Mouse (Mus musculus) myocyte (in vitro differentiated cells): ENCODE measurements around the gene Pecr.

Experiments used
- CEBPB ChIP-seq: IDR thresholded peaks from 2 replicates; pipeline ENCODE4 v1.6.1; 2011; ENCODE audit warnings: mild to moderate bottlenecking, moderate library complexity; ENCODE audit not compliant: poor library complexity, insufficient read depth, severe bottlenecking
- E2F4 ChIP-seq: IDR thresholded peaks from one replicate; pipeline ENCODE4 v1.6.1; 2011; ENCODE audit warnings: mild to moderate bottlenecking, control low read depth, moderate library complexity; ENCODE audit not compliant: insufficient read depth
- MAX ChIP-seq: IDR thresholded peaks from one replicate; pipeline ENCODE4 v1.6.1; 2011; ENCODE audit warnings: low read depth, mild to moderate bottlenecking, control low read depth
- MYOD1 ChIP-seq, 3 experiments: IDR thresholded peaks; one replicate each; pipeline ENCODE4 v1.6.1; 2011; ENCODE audit warnings: control low read depth in 2 of 3, low read depth in 2 of 3, mild to moderate bottlenecking in 2 of 3, moderate library complexity in 1 of 3; ENCODE audit not compliant: insufficient read length in 2 of 3, control insufficient read depth in 1 of 3
- MYOG ChIP-seq, 3 experiments: IDR thresholded peaks; one replicate each; pipeline ENCODE4 v1.6.1; 2011; ENCODE audit warnings: control low read depth in 2 of 3, low read depth in 2 of 3, mild to moderate bottlenecking in 2 of 3; ENCODE audit not compliant: insufficient read length in 2 of 3, control insufficient read depth in 1 of 3, insufficient read depth in 1 of 3
- POLR2A ChIP-seq: IDR thresholded peaks from one replicate; pipeline ENCODE4 v1.6.1; 2011; ENCODE audit warnings: low read depth, mild to moderate bottlenecking, control low read depth, moderate library complexity; ENCODE audit not compliant: insufficient read length
- POLR2AphosphoS2 ChIP-seq: IDR thresholded peaks from one replicate; pipeline ENCODE4 v1.6.1; 2011; ENCODE audit warnings: low read depth, control low read depth; ENCODE audit not compliant: insufficient read length
- REST ChIP-seq: IDR thresholded peaks from one replicate; pipeline ENCODE4 v1.6.1; 2011; ENCODE audit warnings: mild to moderate bottlenecking, control low read depth, moderate library complexity; ENCODE audit not compliant: insufficient read depth, insufficient read length
- SRF ChIP-seq: IDR thresholded peaks from one replicate; pipeline ENCODE4 v1.6.1; 2011; ENCODE audit warnings: low read depth; ENCODE audit not compliant: control insufficient read depth, insufficient read length
- TCF12 ChIP-seq: IDR thresholded peaks from one replicate; pipeline ENCODE4 v1.6.1; 2011; ENCODE audit warnings: mild to moderate bottlenecking, control low read depth; ENCODE audit not compliant: poor library complexity, insufficient read depth, severe bottlenecking
- TCF3 ChIP-seq: IDR thresholded peaks from one replicate; pipeline ENCODE4 v1.6.1; 2011; ENCODE audit warnings: low read depth, control low read depth; ENCODE audit not compliant: insufficient read length
- USF1 ChIP-seq: IDR thresholded peaks from one replicate; pipeline ENCODE4 v1.6.1; 2011; ENCODE audit warnings: low read depth, mild to moderate bottlenecking, control low read depth, moderate library complexity

DNA sequence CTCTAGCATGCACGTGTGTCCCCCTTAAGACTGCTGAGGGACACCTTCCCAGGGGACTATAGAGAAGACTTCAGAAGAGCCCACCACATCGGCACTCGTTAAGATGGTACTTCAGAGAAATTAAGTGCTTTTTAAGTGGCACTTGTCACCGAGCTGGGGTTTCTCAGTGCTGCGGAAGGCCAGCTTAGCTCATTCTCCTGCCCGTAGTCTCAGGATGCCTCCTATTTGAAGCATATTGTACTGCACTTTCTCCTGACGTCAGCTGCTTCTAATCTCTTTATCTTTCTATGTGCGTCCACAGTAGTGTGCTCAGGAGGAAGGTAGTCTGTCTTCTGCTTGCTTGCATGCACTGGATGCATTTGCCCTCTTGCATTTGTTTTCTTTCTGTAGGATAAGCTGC, 32.3 kb upstream of the Pecr start:
- TF ChIP-seq TCF3 (no peak), USF1 (no peak), MYOG (IDR thresholded peaks at IDR 0.05; ENCODE audit: control insufficient read depth in 1 of 3, insufficient read depth in 1 of 3, insufficient read length in 2 of 3, low read depth in 2 of 3) (no peak), POLR2A (no peak), MAX (no peak), MYOD1 (IDR thresholded peaks at IDR 0.05; ENCODE audit: control insufficient read depth in 1 of 3, insufficient read length in 2 of 3, low read depth in 2 of 3) (no peak), CEBPB (no peak), POLR2AphosphoS2 (no peak), SRF (no peak), TCF12 (no peak), E2F4 (no peak), REST (no peak)
